Mouse (Mus musculus): ENCODE data around the gene Krt75. TPM values are rescaled to one million over a fixed set of nuclear protein-coding genes. Genes with fewer than 3 reads are reported as not detected.

Krt75 gene
- total RNA-seq (2021) = not detected
- long read RNA-seq, experiment 1 = 0 reads
- long read RNA-seq, experiment 2 = 0 reads

- DNase-seq (ENCODE audit: low spot score in 2 of 2) = no peak
Observed at GRCm38 (mm10) chr15:101573796-101574345, at the start of gene Krt75. Krt75 (minus strand) TSS chr15:101573904.

GRCm38 (mm10) chr15:101599123-101599522 is 25.4 kb upstream of the Krt75 start:
- DNase-seq (ENCODE audit: low spot score in 2 of 2) = no peak

- no peak for DNase-seq (ENCODE audit: low spot score in 2 of 2)
Observed at GRCm38 (mm10) chr15:101588216-101588615, 14.5 kb upstream of the Krt75 start.

- no peak for DNase-seq (ENCODE audit: low spot score in 2 of 2)
Observed at GRCm38 (mm10) chr15:101584456-101584855, 10.8 kb upstream of the Krt75 start.

GRCm38 (mm10) chr15:101583211-101583965 is 9.7 kb upstream of the Krt75 start:
- peak in 1 of 2 experiments; percentile 6 for DNase-seq (ENCODE audit: low spot score in 2 of 2)

GRCm38 (mm10) chr15:101581701-101582100 is 8.0 kb upstream of the Krt75 start:
- no peak for DNase-seq (ENCODE audit: low spot score in 2 of 2)

GRCm38 (mm10) chr15:101575506-101575905 is 1.8 kb upstream of the Krt75 start:
- DNase-seq (ENCODE audit: low spot score in 2 of 2) = no peak

- no peak for DNase-seq (ENCODE audit: low spot score in 2 of 2)
Observed at GRCm38 (mm10) chr15:101567780-101568179, 5.9 kb downstream of the Krt75 start.

- DNase-seq (ENCODE audit: low spot score in 2 of 2) = no peak
Observed at GRCm38 (mm10) chr15:101562850-101563249, 10.9 kb downstream of the Krt75 start, which contains the start of gene Krt90. Krt90 (minus strand) TSS chr15:101562950.

- no peak for DNase-seq (ENCODE audit: low spot score in 2 of 2)
Observed at GRCm38 (mm10) chr15:101558034-101558646, 15.6 kb downstream of the Krt75 start.

GRCm38 (mm10) chr15:101553169-101553568 is 20.5 kb downstream of the Krt75 start:
- peak in 1 of 2 experiments; percentile 27 for DNase-seq (ENCODE audit: low spot score in 2 of 2)

GRCm38 (mm10) chr15:101552188-101552587 is 21.5 kb downstream of the Krt75 start:
- no peak for DNase-seq (ENCODE audit: low spot score in 2 of 2)

- no peak for DNase-seq (ENCODE audit: low spot score in 2 of 2)
Observed at GRCm38 (mm10) chr15:101550567-101550966, 23.1 kb downstream of the Krt75 start, which contains the start of gene Krt82. Krt82 (minus strand) TSS chr15:101550667.

GRCm38 (mm10) chr15:101544478-101544877 is 29.2 kb downstream of the Krt75 start:
- DNase-seq (ENCODE audit: low spot score in 2 of 2) = no peak

GRCm38 (mm10) chr15:101542543-101542942 is 31.2 kb downstream of the Krt75 start:
- no peak for DNase-seq (ENCODE audit: low spot score in 2 of 2)

GRCm38 (mm10) chr15:101538580-101538900 is 35.2 kb downstream of the Krt75 start:
- DNase-seq (ENCODE audit: low spot score in 2 of 2) = no peak

- DNase-seq (ENCODE audit: low spot score in 2 of 2) = no peak
Observed at GRCm38 (mm10) chr15:101537864-101538579, 35.7 kb downstream of the Krt75 start.

- DNase-seq (ENCODE audit: low spot score in 2 of 2) = no peak
Observed at GRCm38 (mm10) chr15:101536054-101536850, 37.5 kb downstream of the Krt75 start.

- no peak for DNase-seq (ENCODE audit: low spot score in 2 of 2)
Observed at GRCm38 (mm10) chr15:101532720-101533119, 41.0 kb downstream of the Krt75 start, which contains the start of gene Krt84. Krt84 (minus strand) TSS chr15:101532820.

GRCm38 (mm10) chr15:101522556-101523232 is 51.0 kb downstream of the Krt75 start:
- no peak for DNase-seq (ENCODE audit: low spot score in 2 of 2)

All from adrenal gland, adult 18-20 months (tissue).